Mouse (Mus musculus) liver, adult 2 months (tissue): ENCODE measurements around the gene Ttll13. TPM values are rescaled to one million over a fixed set of nuclear protein-coding genes. Genes with fewer than 3 reads are reported as not detected.
A peak's percentile ranks its signal among the peaks of the same experiment; 100 is the strongest.

Source experiments
- DNase-seq: peaks from one replicate; pipeline ENCODE4 v3.0.0-alpha.2; 2011; ENCODE audit warnings: low read depth, low spot score; ENCODE audit errors: extremely low read depth
- H3K27ac ChIP-seq: fragments of 200-500 bp; replicated peaks from 2 replicates; pipeline ENCODE4 v1.5.1; 2012; ENCODE audit warnings: low read depth, mild to moderate bottlenecking, control low read depth, inconsistent platforms, low read length; ENCODE audit not compliant: insufficient read depth
- H3K27me3 ChIP-seq: fragments of 200-500 bp; 2 replicates; pipeline ENCODE4 v1.6.1; 2012; ENCODE audit warnings: mild to moderate bottlenecking, moderate library complexity, low read length, inconsistent platforms; ENCODE audit not compliant: control insufficient read depth, insufficient read depth
- H3K36me3 ChIP-seq: fragments of 200-500 bp; 2 replicates; pipeline ENCODE4 v1.6.1; 2012; ENCODE audit warnings: low read length, inconsistent platforms; ENCODE audit not compliant: control insufficient read depth, insufficient read depth
- H3K4me1 ChIP-seq: fragments of 200-500 bp; 2 replicates; pipeline ENCODE4 v1.6.1; 2011; ENCODE audit warnings: low read length; ENCODE audit not compliant: control insufficient read depth, insufficient read depth
- H3K4me3 ChIP-seq: fragments of 200-500 bp; 2 replicates; pipeline ENCODE4 v1.5.1; 2011; ENCODE audit warnings: low read depth, mild to moderate bottlenecking, control low read depth, low read length, moderate library complexity; ENCODE audit not compliant: insufficient read depth
- H3K79me2 ChIP-seq: fragments of 200-500 bp; 2 replicates; pipeline ENCODE4 v1.6.1; 2012; ENCODE audit warnings: inconsistent platforms, mild to moderate bottlenecking, low read length, moderate library complexity; ENCODE audit not compliant: control insufficient read depth, insufficient read depth
- H3K9ac ChIP-seq: fragments of 200-500 bp; 2 replicates; pipeline ENCODE4 v1.6.1; 2012; ENCODE audit warnings: low read depth, mild to moderate bottlenecking, control low read depth, inconsistent platforms, low read length
- CTCF ChIP-seq: fragments of 200-500 bp; IDR thresholded peaks from 2 replicates; pipeline ENCODE4 v1.5.1; 2011; ENCODE audit warnings: low read depth, low read length, control low read depth
- POLR2A ChIP-seq: fragments of 200-500 bp; IDR thresholded peaks from 2 replicates; pipeline ENCODE4 v1.6.1; 2011; ENCODE audit warnings: low read length, control low read depth; ENCODE audit not compliant: insufficient read depth; ENCODE audit errors: extremely low read depth
- WGBS: fragments of 180-500 bp; shearing (Covaris S2); methylation state at CpG from one replicate; pipeline ENCODE4 v1.1.7; 2018; 5-methylcytosine and 5-hydroxymethylcytosine counted together
- polyA plus RNA-seq: library from polyadenylated mRNA; depleted of rRNA; stranded (reverse); fragments of >200 nt; gene quantifications from 2 replicates; pipeline ENCODE4 v1.2.3, GENCODE M21; 2012; rRNA removed
- total RNA-seq: library from RNA; depleted of rRNA; stranded (reverse); fragments of >200 nt; gene quantifications from 2 replicates; pipeline ENCODE4 v1.2.3, GENCODE M21; 2014; rRNA removed

Ttll13 gene
- total and polyA plus RNA-seq, 2 experiments, result 0.46 to 0.57 TPM

DNA sequence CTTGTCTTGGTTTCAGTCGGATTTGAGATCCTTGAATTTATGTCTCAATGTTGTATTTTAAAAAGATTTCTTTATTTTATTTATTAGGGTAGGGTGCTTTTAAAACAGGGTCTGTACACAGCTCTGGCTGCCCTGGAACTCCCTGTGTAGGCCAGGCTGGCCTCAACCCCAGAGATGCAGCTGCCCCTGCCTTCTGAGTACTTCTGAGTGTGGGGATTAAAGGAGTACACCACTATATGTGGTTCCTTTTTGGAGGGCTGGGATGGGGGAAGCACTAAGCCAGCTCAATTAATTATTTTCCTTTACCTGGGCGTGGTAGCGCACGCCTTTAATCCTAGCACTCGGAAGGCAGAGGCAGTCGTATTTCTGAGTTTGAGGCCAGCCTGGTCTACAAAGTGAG is 50.3 kb downstream of the Ttll13 start:
- H3K36me3 ChIP-seq, result no peaks in the 10 kb centered on the region
- no peak overlapping the region for H3K4me3 ChIP-seq
- DNase-seq, result no peak
- no peak overlapping the region for H3K9ac ChIP-seq
- H3K79me2 ChIP-seq, result no peaks in the 10 kb centered on the region; the same call in 1 of the 2 replicates
- WGBS, result 93% methylated on average over 6 of the region's 6 CpGs
- H3K27me3 ChIP-seq, result no peaks in the 10 kb centered on the region
- TF ChIP-seq CTCF (no peak), POLR2A (no peak)
- no peak overlapping the region for H3K27ac ChIP-seq
- H3K4me1 ChIP-seq, result no peaks in the 10 kb centered on the region

GRCm38 (mm10) chr7:80297041-80297440 is 50.9 kb downstream of the Ttll13 start:
- 87% methylated on average over 3 of the region's 3 CpGs for WGBS

GRCm38 (mm10) chr7:80298754-80299153 is 52.6 kb downstream of the Ttll13 start:
- 98% methylated on average over 4 of the region's 4 CpGs for WGBS
- TF ChIP-seq CTCF, result no peak
- no peak for TF ChIP-seq POLR2A
- Histone ChIP-seq H3K36me3 (no peaks in the 10 kb centered on the region), H3K27me3 (no peaks in the 10 kb centered on the region), H3K27ac (no peak overlapping the region), H3K79me2 (no peaks in the 10 kb centered on the region; the same call in 1 of the 2 replicates), H3K9ac (no peak overlapping the region), H3K4me3 (no peak overlapping the region), H3K4me1 (no peaks in the 10 kb centered on the region)
- DNase-seq, result no peak

More at GRCm38 (mm10) chr7:80297041-80297440, 50.9 kb downstream of the Ttll13 start:
- Histone ChIP-seq H3K4me1 (no peaks in the 10 kb centered on the region), H3K27me3 (no peaks in the 10 kb centered on the region), H3K4me3 (no peak overlapping the region), H3K27ac (no peak overlapping the region), H3K36me3 (no peaks in the 10 kb centered on the region), H3K79me2 (no peaks in the 10 kb centered on the region; the same call in 1 of the 2 replicates), H3K9ac (no peak overlapping the region)
- no peak for DNase-seq
- TF ChIP-seq POLR2A, result no peak
- no peak for TF ChIP-seq CTCF

DNA sequence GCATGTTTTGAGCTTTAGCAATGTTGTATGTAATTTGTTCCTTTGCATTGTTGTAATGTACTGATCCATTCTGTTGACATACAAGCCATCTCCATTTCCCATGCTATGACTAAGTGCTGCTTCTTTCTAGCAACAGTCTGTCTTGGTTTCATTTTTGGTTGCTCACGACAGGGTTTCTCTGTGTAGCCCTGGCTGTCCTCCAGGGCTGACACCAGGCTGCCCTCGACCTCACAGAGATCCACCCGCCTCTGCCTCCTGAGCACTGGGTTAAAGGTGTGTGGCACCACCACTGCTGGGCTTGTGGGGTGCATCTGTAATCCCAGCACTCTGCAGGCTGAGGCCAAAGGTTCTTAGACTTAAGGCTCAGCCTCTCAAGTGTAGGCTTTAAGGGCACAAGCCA is 53.4 kb downstream of the Ttll13 start:
- WGBS, result 19% methylated on average over 3 of the region's 3 CpGs
- peak; percentile 7 for DNase-seq
- TF ChIP-seq CTCF (no peak), POLR2A (no peak)
- H3K4me3 ChIP-seq, result no peak overlapping the region
- no peaks in the 10 kb centered on the region; the same call in 1 of the 2 replicates for H3K79me2 ChIP-seq
- no peaks in the 10 kb centered on the region for H3K36me3 ChIP-seq
- no peak overlapping the region for H3K9ac ChIP-seq
- no peaks in the 10 kb centered on the region for H3K27me3 ChIP-seq
- H3K27ac ChIP-seq, result no peak overlapping the region
- no peaks in the 10 kb centered on the region for H3K4me1 ChIP-seq

GRCm38 (mm10) chr7:80301522-80301921 is 55.3 kb downstream of the Ttll13 start:
- DNase-seq, result no peak
- Histone ChIP-seq H3K4me1 (no peaks in the 10 kb centered on the region), H3K36me3 (no peaks in the 10 kb centered on the region), H3K79me2 (no peaks in the 10 kb centered on the region; the same call in 1 of the 2 replicates), H3K27me3 (no peaks in the 10 kb centered on the region), H3K9ac (no peak overlapping the region), H3K27ac (no peak overlapping the region), H3K4me3 (no peak overlapping the region)
- TF ChIP-seq POLR2A (no peak), CTCF (no peak)
- WGBS, result 94% methylated on average over 2 of the region's 2 CpGs

GRCm38 (mm10) chr7:80307766-80308165 is 61.6 kb downstream of the Ttll13 start:
- no peak for DNase-seq
- no peak overlapping the region for H3K4me3 ChIP-seq
- H3K79me2 ChIP-seq, result no peaks in the 10 kb centered on the region; the same call in 1 of the 2 replicates
- TF ChIP-seq POLR2A, result no peak
- H3K36me3 ChIP-seq, result no peaks in the 10 kb centered on the region
- H3K4me1 ChIP-seq, result no peaks in the 10 kb centered on the region
- H3K27ac ChIP-seq, result no peak overlapping the region
- H3K27me3 ChIP-seq, result no peaks in the 10 kb centered on the region
- no peak overlapping the region for H3K9ac ChIP-seq
- WGBS, result 80% methylated on average over 3 of the region's 3 CpGs

Other genes with a start within 250 kb of the Ttll13 start
- 5.4 and 5.6 TPM in 2 replicates for gene Zfp710, start 221.6 kb upstream of the Ttll13 start, total RNA-seq
- 9.7 and 12.7 TPM in 2 replicates for gene Zfp710, start 221.6 kb upstream of the Ttll13 start, polyA plus RNA-seq
- 177 and 195 TPM in 2 replicates for gene Idh2, start 131.0 kb upstream of the Ttll13 start, total RNA-seq
- 163 and 164 TPM in 2 replicates for gene Idh2, start 131.0 kb upstream of the Ttll13 start, polyA plus RNA-seq
- gene Sema4b, start 59.5 kb upstream of the Ttll13 start, total RNA-seq, result 3.7 and 5.4 TPM in 2 replicates
- gene Sema4b, start 59.5 kb upstream of the Ttll13 start, polyA plus RNA-seq, result 4.0 and 4.4 TPM in 2 replicates
- 51.7 and 62.5 TPM in 2 replicates for gene Cib1, start 13.6 kb upstream of the Ttll13 start, total RNA-seq
- gene Cib1, start 13.6 kb upstream of the Ttll13 start, polyA plus RNA-seq, result 108 and 114 TPM in 2 replicates
- gene Gdpgp1, start 13.5 kb upstream of the Ttll13 start, total RNA-seq, result 1.2 and 1.9 TPM in 2 replicates
- gene Gdpgp1, start 13.5 kb upstream of the Ttll13 start, polyA plus RNA-seq, result 2.1 and 2.2 TPM in 2 replicates
- 25.2 and 29.7 TPM in 2 replicates for gene Ngrn, start 14.8 kb downstream of the Ttll13 start, total RNA-seq
- gene Ngrn, start 14.8 kb downstream of the Ttll13 start, polyA plus RNA-seq, result 15.5 and 16.8 TPM in 2 replicates
- gene Vps33b, start 23.3 kb downstream of the Ttll13 start, total RNA-seq, result 5.7 and 9.1 TPM in 2 replicates
- 4.8 and 6.1 TPM in 2 replicates for gene Vps33b, start 23.3 kb downstream of the Ttll13 start, polyA plus RNA-seq
- gene Prc1, start 48.1 kb downstream of the Ttll13 start, total RNA-seq, result 0.74 and 1.5 TPM in 2 replicates
- gene Prc1, start 48.1 kb downstream of the Ttll13 start, polyA plus RNA-seq, result 0.21 and 0.32 TPM in 2 replicates
- gene Rccd1, start 78.1 kb downstream of the Ttll13 start, total RNA-seq, result 1.2 and 1.5 TPM in 2 replicates
- 2.9 and 3.8 TPM in 2 replicates for gene Rccd1, start 78.1 kb downstream of the Ttll13 start, polyA plus RNA-seq
- gene Unc45a, start 94.6 kb downstream of the Ttll13 start, total RNA-seq, result 8.6 and 8.9 TPM in 2 replicates
- gene Unc45a, start 94.6 kb downstream of the Ttll13 start, polyA plus RNA-seq, result 19.1 and 21.5 TPM in 2 replicates
- 6.9 and 8.7 TPM in 2 replicates for gene Hddc3, start 96.7 kb downstream of the Ttll13 start, total RNA-seq
- 28.3 and 58.2 TPM in 2 replicates for gene Hddc3, start 96.7 kb downstream of the Ttll13 start, polyA plus RNA-seq
- 9.3 and 13.2 TPM in 2 replicates for gene Man2a2, start 125.0 kb downstream of the Ttll13 start, total RNA-seq
- gene Man2a2, start 125.0 kb downstream of the Ttll13 start, polyA plus RNA-seq, result 26.5 and 45.6 TPM in 2 replicates
- gene Fes, start 141.6 kb downstream of the Ttll13 start, total RNA-seq, result 4.6 and 9.9 TPM in 2 replicates
- gene Fes, start 141.6 kb downstream of the Ttll13 start, polyA plus RNA-seq, result 5.8 and 9.6 TPM in 2 replicates
- 26.5 and 42.6 TPM in 2 replicates for gene Furin, start 159.1 kb downstream of the Ttll13 start, total RNA-seq
- gene Furin, start 159.1 kb downstream of the Ttll13 start, polyA plus RNA-seq, result 152 and 163 TPM in 2 replicates